Mouse (Mus musculus): ENCODE measurements around the gene Daam1. TPM values are rescaled to one million over a fixed set of nuclear protein-coding genes. Genes with fewer than 3 reads are reported as not detected.

Daam1 gene
- polyA plus RNA-seq, 2 experiments = 10.5 to 13.3 TPM

- DNase-seq (ENCODE audit: low read depth in 3 of 3, low spot score in 3 of 3) = no peak
- Histone ChIP-seq H3K4me2 (ENCODE audit: low read depth) (no peak overlapping the region), H3K9me3 (ENCODE audit: control insufficient read depth, low read length) (no peaks in the 10 kb centered on the region), H3K27ac (no peak overlapping the region), H3K4me3 (ENCODE audit: insufficient read depth in 1 of 2, low read depth in 2 of 2, low read length in 2 of 2) (no peak overlapping the region), H3K27me3 (ENCODE audit: control insufficient read depth, insufficient read depth, low read length) (no peaks in the 10 kb centered on the region), H3K9ac (replicated peaks) (no peak overlapping the region), H3K36me3 (replicated peaks; ENCODE audit: control insufficient read depth, insufficient read depth, low read depth) (no peaks in the 10 kb centered on the region), H3K4me1 (replicated peaks; ENCODE audit: control insufficient read depth in 2 of 2, insufficient read depth in 2 of 2, low read length in 1 of 2) (peaks cover 35 to 37% of the 10 kb centered on the region in 2 experiments)
- WGBS (ENCODE audit: insufficient replicate concordance) = 79% methylated on average over 6 of the region's 6 CpGs
- ATAC-seq (ENCODE audit: insufficient read depth) = no peak
- TF ChIP-seq EP300 (IDR thresholded peaks at IDR 0.05; ENCODE audit: low read depth) = no peak
- no peak for TF ChIP-seq CTCF (IDR thresholded peaks at IDR 0.05; ENCODE audit: low read depth)
Measured at GRCm38 (mm10) chr12:71928092-71928491, 97.2 kb downstream of the Daam1 start.

GRCm38 (mm10) chr12:71929876-71930275 is 99.0 kb downstream of the Daam1 start:
- Histone ChIP-seq H3K4me2 (ENCODE audit: low read depth) (peak overlapping the region; percentile 15), H3K27ac (peak overlapping the region; percentile 51), H3K36me3 (replicated peaks; ENCODE audit: control insufficient read depth, insufficient read depth, low read depth) (no peaks in the 10 kb centered on the region), H3K4me3 (ENCODE audit: insufficient read depth in 1 of 2, low read depth in 2 of 2, low read length in 2 of 2) (no peak overlapping the region), H3K4me1 (replicated peaks; ENCODE audit: control insufficient read depth in 2 of 2, insufficient read depth in 2 of 2, low read length in 1 of 2) (peaks cover 45 to 50% of the 10 kb centered on the region in 2 experiments), H3K9ac (replicated peaks) (no peak overlapping the region; the same call in 1 of the 2 replicates), H3K9me3 (ENCODE audit: control insufficient read depth, low read length) (no peaks in the 10 kb centered on the region), H3K27me3 (ENCODE audit: control insufficient read depth, insufficient read depth, low read length) (no peaks in the 10 kb centered on the region)
- DNase-seq (ENCODE audit: low read depth in 3 of 3, low spot score in 3 of 3) (peak; percentile 37 to 55 (median 42)), ATAC-seq (ENCODE audit: insufficient read depth) (peak; percentile 61)
- WGBS (ENCODE audit: insufficient replicate concordance) = 18% methylated on average over 2 of the region's 2 CpGs
- TF ChIP-seq CTCF (IDR thresholded peaks at IDR 0.05; ENCODE audit: low read depth) (no peak), EP300 (IDR thresholded peaks at IDR 0.05; ENCODE audit: low read depth) (peak; percentile 75)

- no peak overlapping the region for H3K4me3 ChIP-seq (ENCODE audit: insufficient read depth in 1 of 2, low read depth in 2 of 2, low read length in 2 of 2)
- no peaks in the 10 kb centered on the region for H3K9me3 ChIP-seq (ENCODE audit: control insufficient read depth, low read length)
- DNase-seq (ENCODE audit: low read depth in 3 of 3, low spot score in 3 of 3) (peak; percentile 81 to 85 (median 85)), ATAC-seq (ENCODE audit: insufficient read depth) (peak; percentile 96)
- WGBS (ENCODE audit: insufficient replicate concordance) = 17% methylated on average over 9 of the region's 9 CpGs
- TF ChIP-seq EP300 (IDR thresholded peaks at IDR 0.05; ENCODE audit: low read depth) = peak; percentile 95
- TF ChIP-seq CTCF (IDR thresholded peaks at IDR 0.05; ENCODE audit: low read depth) = peak; percentile 32
- no peaks in the 10 kb centered on the region for H3K27me3 ChIP-seq (ENCODE audit: control insufficient read depth, insufficient read depth, low read length)
- peak overlapping the region; percentile 95 for H3K27ac ChIP-seq
- peak overlapping the region; percentile 46 for H3K9ac ChIP-seq (replicated peaks)
- H3K4me1 ChIP-seq (replicated peaks; ENCODE audit: control insufficient read depth in 2 of 2, insufficient read depth in 2 of 2, low read length in 1 of 2) = peaks cover 50 to 52% of the 10 kb centered on the region in 2 experiments
- H3K4me2 ChIP-seq (ENCODE audit: low read depth) = peak overlapping the region; percentile 42
- H3K36me3 ChIP-seq (replicated peaks; ENCODE audit: control insufficient read depth, insufficient read depth, low read depth) = peaks cover 12% of the 10 kb centered on the region
Measured at GRCm38 (mm10) chr12:71932433-71933386, 101.8 kb downstream of the Daam1 start.

- H3K4me3 ChIP-seq (ENCODE audit: insufficient read depth in 1 of 2, low read depth in 2 of 2, low read length in 2 of 2) = no peak overlapping the region
- H3K4me1 ChIP-seq (replicated peaks; ENCODE audit: control insufficient read depth in 2 of 2, insufficient read depth in 2 of 2, low read length in 1 of 2) = peaks cover 47 to 51% of the 10 kb centered on the region in 2 experiments
- DNase-seq (ENCODE audit: low read depth in 3 of 3, low spot score in 3 of 3) (peak in 1 of 3 experiments; percentile 12), ATAC-seq (ENCODE audit: insufficient read depth) (no peak)
- TF ChIP-seq EP300 (IDR thresholded peaks at IDR 0.05; ENCODE audit: low read depth) = no peak
- no peak for TF ChIP-seq CTCF (IDR thresholded peaks at IDR 0.05; ENCODE audit: low read depth)
- H3K27me3 ChIP-seq (ENCODE audit: control insufficient read depth, insufficient read depth, low read length) = no peaks in the 10 kb centered on the region
- no peaks in the 10 kb centered on the region for H3K9me3 ChIP-seq (ENCODE audit: control insufficient read depth, low read length)
- H3K4me2 ChIP-seq (ENCODE audit: low read depth) = peak overlapping the region; percentile 17
- peak overlapping the region; percentile 95 for H3K27ac ChIP-seq
- peaks cover 20% of the 10 kb centered on the region for H3K36me3 ChIP-seq (replicated peaks; ENCODE audit: control insufficient read depth, insufficient read depth, low read depth)
- peak overlapping the region; percentile 18; the same call in 1 of the 2 replicates for H3K9ac ChIP-seq (replicated peaks)
- 84% methylated on average over 6 of the region's 6 CpGs for WGBS (ENCODE audit: insufficient replicate concordance)
Measured at GRCm38 (mm10) chr12:71933989-71934645, 103.2 kb downstream of the Daam1 start.

All from liver, embryonic 14.5 days (tissue).